8 mouse cellular contexts compared by ENCODE assay signal in the genomic region with DNA sequence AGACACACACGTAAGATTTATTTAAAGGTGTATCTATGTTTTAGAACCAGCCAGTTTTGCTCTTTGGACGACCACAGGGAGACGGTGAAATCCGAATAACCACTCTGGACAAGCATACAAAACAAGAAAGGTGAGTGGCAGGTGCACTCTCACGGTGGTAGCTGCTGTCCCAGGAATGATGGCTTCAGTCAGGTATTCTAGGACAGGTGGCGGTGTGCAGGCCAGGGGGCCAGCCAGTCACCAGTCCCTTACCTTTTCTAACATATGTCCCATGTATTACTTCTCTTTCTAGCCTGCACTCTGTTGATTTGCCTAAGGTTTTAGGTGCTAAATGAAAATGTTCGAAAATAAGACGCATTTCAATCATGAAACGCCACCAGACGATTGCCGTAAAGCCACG.
"Had no signal": no experiment of that assay in that cellular context is flagged by ENCODE, and none has a peak within 500 bp of the region (broad histone marks: within the 10 kb centered on the region; RNA-seq: fewer than 3 reads in every experiment).

No protein-coding gene starts in this region.

- H3K9me3 ChIP-seq: limb, embryonic 12.5 days; limb, embryonic 15.5 days had no signal

- H3K4me2 ChIP-seq: limb, embryonic 12.5 days; limb, embryonic 15.5 days; liver, embryonic 11.5 days; lung, embryonic 14.5 days had no signal

- H3K27ac ChIP-seq: limb, embryonic 12.5 days; limb, embryonic 15.5 days; liver, embryonic 14.5 days; macrophage had no signal

- H3K9ac ChIP-seq: limb, embryonic 12.5 days; limb, embryonic 15.5 days; liver, embryonic 14.5 days; liver, postnatal 0 days; lung, embryonic 14.5 days had no signal

- H3K4me1 ChIP-seq: limb, embryonic 12.5 days; limb, embryonic 15.5 days had no signal

- H3K36me3 ChIP-seq: limb, embryonic 12.5 days; limb, embryonic 15.5 days had no signal

- H3K4me3 ChIP-seq: limb, embryonic 12.5 days; limb, embryonic 15.5 days had no signal

- H3K27me3 ChIP-seq: limb, embryonic 12.5 days; limb, embryonic 15.5 days had no signal

- ATAC-seq: liver, postnatal 0 days; lung, postnatal 0 days had no signal
